Mouse (Mus musculus): ENCODE data around the gene Traip. TPM values are rescaled to one million over a fixed set of nuclear protein-coding genes. Genes with fewer than 3 reads are reported as not detected.

The Traip gene
- 5.8 TPM for total RNA-seq (2023)

GRCm38 (mm10) chr9:107949922-107950235 is at the start of gene Traip:
Traip (plus strand) TSS chr9:107950136.

GRCm38 (mm10) chr9:107906252-107906966 is 43.5 kb upstream of the Traip start, which contains the start of gene Mst1r:
Mst1r (plus strand) TSS chr9:107906873.

GRCm38 (mm10) chr9:107928169-107928568 is 21.8 kb upstream of the Traip start, which contains the start of gene Actl11:
Actl11 (plus strand) TSS chr9:107928469.

GRCm38 (mm10) chr9:107935374-107935773 is 14.6 kb upstream of the Traip start, which contains the start of gene Camkv:
Camkv (plus strand) TSS chr9:107935674.

GRCm38 (mm10) chr9:107975399-107976386 is 25.8 kb downstream of the Traip start, which contains the start of gene Uba7:
Uba7 (plus strand) TSS chr9:107975505.

GRCm38 (mm10) chr9:107982681-107983346 is 32.9 kb downstream of the Traip start, which contains the start of gene Gm20661:
Gm20661 (plus strand) TSS chr9:107983058.

GRCm38 (mm10) chr9:107985131-107986119 is 35.5 kb downstream of the Traip start, which contains the start of gene Inka1:
Inka1 (minus strand) TSS chr9:107985879.

GRCm38 (mm10) chr9:107992197-107992596 is 42.3 kb downstream of the Traip start, which contains the start of gene Cdhr4:
Cdhr4 (plus strand) TSS chr9:107992497.

GRCm38 (mm10) chr9:107996049-107996448 is 46.1 kb downstream of the Traip start, which contains the start of gene Gm20662:
Gm20662 (plus strand) TSS chr9:107996349.

GRCm38 (mm10) chr9:108001922-108002770 is 52.2 kb downstream of the Traip start, which contains the start of gene Ip6k1:
Ip6k1 (plus strand) TSS chr9:108002501.

Other genes starting within 250 kb of the Traip start
- 0.86 TPM for gene Sema3f, start 239.7 kb upstream of the Traip start, total RNA-seq (2023)
- gene Rbm5, start 179.1 kb upstream of the Traip start, total RNA-seq (2023), result 256 TPM
- 129 TPM for gene Rbm6, start 76.9 kb upstream of the Traip start, total RNA-seq (2023)
- gene Mon1a, start 62.0 kb upstream of the Traip start, total RNA-seq (2023), result 16.2 TPM
- gene Mst1r, start 43.3 kb upstream of the Traip start, total RNA-seq (2023), result 0.15 TPM
- gene Actl11, start 21.7 kb upstream of the Traip start, total RNA-seq (2023), result not detected
- gene Camkv, start 14.5 kb upstream of the Traip start, total RNA-seq (2023), result not detected
- gene Uba7, start 25.4 kb downstream of the Traip start, total RNA-seq (2023), result 196 TPM
- 1.4 TPM for gene Gm20661, start 32.9 kb downstream of the Traip start, total RNA-seq (2023)
- not detected for gene Inka1, start 35.7 kb downstream of the Traip start, total RNA-seq (2023)
- 2.4 TPM for gene Cdhr4, start 42.4 kb downstream of the Traip start, total RNA-seq (2023)
- gene Gm20662, start 46.2 kb downstream of the Traip start, total RNA-seq (2023), result 1.9 TPM
- 145 TPM for gene Ip6k1, start 52.4 kb downstream of the Traip start, total RNA-seq (2023)
- gene Gmppb, start 99.1 kb downstream of the Traip start, total RNA-seq (2023), result 21.2 TPM
- gene Amigo3, start 103.0 kb downstream of the Traip start, total RNA-seq (2023), result 7.0 TPM
- 0.52 TPM for gene Mst1, start 130.3 kb downstream of the Traip start, total RNA-seq (2023)
- gene Rnf123, start 133.2 kb downstream of the Traip start, total RNA-seq (2023), result 181 TPM
- 111 TPM for gene Apeh, start 144.5 kb downstream of the Traip start, total RNA-seq (2023)
- 0.64 TPM for gene Bsn, start 240.2 kb downstream of the Traip start, total RNA-seq (2023)

Data from CD8-positive naive resting alpha-beta T cell, adult 57 days (primary cell).